Mouse (Mus musculus) liver, embryonic 14.5 days (tissue): Measurements from ENCODE around the gene Plekhg4.

ENCODE experiments used
- CTCF ChIP-seq: IDR thresholded peaks from 2 replicates; pipeline ENCODE4 v1.5.1; 2016; ENCODE audit warnings: antibody characterized with exemption, low read depth, control low read depth
- EP300 ChIP-seq: IDR thresholded peaks from 2 replicates; pipeline ENCODE4 v1.6.1; 2016; ENCODE audit warnings: antibody characterized with exemption, low read depth

- TF ChIP-seq CTCF (no peak), EP300 (no peak)
Observed at GRCm38 (mm10) chr8:105336373-105337130, 36.5 kb upstream of the Plekhg4 start.
